Mouse (Mus musculus) C2C12 (cell line): ENCODE results near the gene Slc48a1. TPM values are rescaled to one million over a fixed set of nuclear protein-coding genes. Genes with fewer than 3 reads are reported as not detected.

Source experiments
- H3K27me3 ChIP-seq: one replicate; pipeline ENCODE4 v1.6.1; 2011; ENCODE audit not compliant: control insufficient read depth, insufficient read depth, insufficient read length
- H3K36me3 ChIP-seq: one replicate; pipeline ENCODE4 v1.6.1; 2011; ENCODE audit not compliant: control insufficient read depth, insufficient read depth
- H3K4me3 ChIP-seq: one replicate; pipeline ENCODE4 v1.5.1; 2011; ENCODE audit warnings: mild to moderate bottlenecking, control low read depth; ENCODE audit not compliant: poor library complexity, insufficient read depth, severe bottlenecking
- H3K79me2 ChIP-seq: one replicate; pipeline ENCODE4 v1.6.1; 2011; ENCODE audit not compliant: control insufficient read depth, insufficient read depth
- H3K79me3 ChIP-seq: one replicate; pipeline ENCODE4 v1.6.1; 2011; ENCODE audit warnings: low read depth, control low read depth
- H3ac ChIP-seq: one replicate; pipeline ENCODE3; 2011; ENCODE audit warnings: low read depth; ENCODE audit not compliant: control insufficient read depth, insufficient read length
- CEBPB ChIP-seq: IDR thresholded peaks from one replicate; pipeline ENCODE4 v1.6.1; 2011; ENCODE audit warnings: low read depth, mild to moderate bottlenecking, control low read depth, moderate library complexity
- CTCF ChIP-seq: IDR thresholded peaks from one replicate; pipeline ENCODE4 v1.5.1; 2011; ENCODE audit not compliant: control insufficient read depth, insufficient read depth, insufficient read length
- FOSL1 ChIP-seq: IDR thresholded peaks from one replicate; pipeline ENCODE4 v1.8.0; 2011; ENCODE audit warnings: mild to moderate bottlenecking, low read length; ENCODE audit not compliant: poor library complexity, insufficient read depth, severe bottlenecking
- MAX ChIP-seq: IDR thresholded peaks from one replicate; pipeline ENCODE4 v1.6.1; 2011; ENCODE audit warnings: mild to moderate bottlenecking, control low read depth
- MYOD1 ChIP-seq: IDR thresholded peaks from one replicate; pipeline ENCODE4 v1.6.1; 2011; ENCODE audit warnings: low read depth; ENCODE audit not compliant: control insufficient read depth, insufficient read length
- MYOG ChIP-seq: IDR thresholded peaks from one replicate; pipeline ENCODE4 v1.6.1; 2011; ENCODE audit not compliant: control insufficient read depth, insufficient read length; ENCODE audit errors: extremely low read depth
- USF1 ChIP-seq: IDR thresholded peaks from one replicate; pipeline ENCODE4 v1.6.1; 2011; ENCODE audit warnings: low read depth, mild to moderate bottlenecking, control low read depth, moderate library complexity
- polyA plus RNA-seq: library from polyadenylated mRNA; unstranded; fragments of >200 nt; fragmentation: generic; extraction: Trizol; gene quantifications from one replicate; pipeline ENCODE4 v1.2.1, GENCODE M21; 2012; ENCODE audit warnings: missing spikeins

Gene Slc48a1
- polyA plus RNA-seq, 1 experiment, result 148 TPM

- Histone ChIP-seq H3ac (peak overlapping the region; percentile 15), H3K36me3 (no peaks in the 10 kb centered on the region), H3K79me3 (no peaks in the 10 kb centered on the region), H3K27me3 (no peaks in the 10 kb centered on the region), H3K4me3 (no peak overlapping the region), H3K79me2 (no peaks in the 10 kb centered on the region)
- TF ChIP-seq USF1, result no peak
- no peak for TF ChIP-seq CTCF
- no peak for TF ChIP-seq CEBPB
- no peak for TF ChIP-seq FOSL1
- no peak for TF ChIP-seq MYOD1
- no peak for TF ChIP-seq MYOG
- TF ChIP-seq MAX, result no peak
Observed at GRCm38 (mm10) chr15:97837491-97838061, 59.3 kb downstream of the Slc48a1 start.

DNA sequence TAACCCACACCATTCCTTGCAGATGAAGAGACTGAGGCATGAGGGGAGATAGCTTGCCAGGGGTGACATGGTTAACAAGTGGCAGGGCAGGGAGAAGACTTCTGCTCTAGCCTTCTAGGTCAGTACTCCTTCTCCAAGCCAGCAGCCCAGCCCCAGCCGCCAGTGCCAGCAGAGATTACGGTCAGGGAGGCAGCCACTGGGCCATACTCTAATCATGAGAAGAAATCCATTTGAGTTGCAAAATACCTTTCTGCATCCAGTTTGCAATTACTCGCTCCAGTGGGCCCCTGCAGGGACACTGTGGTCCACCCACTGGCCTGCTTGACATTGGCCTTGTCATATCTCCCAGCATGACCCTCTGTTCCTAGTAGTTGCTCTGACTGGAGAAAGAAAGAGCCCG, 60.1 kb downstream of the Slc48a1 start:
- H3K27me3 ChIP-seq, result no peaks in the 10 kb centered on the region
- H3ac ChIP-seq, result no peak overlapping the region
- TF ChIP-seq USF1, result no peak
- TF ChIP-seq MAX, result no peak
- no peak for TF ChIP-seq MYOG
- no peak for TF ChIP-seq MYOD1
- TF ChIP-seq FOSL1, result no peak
- no peak for TF ChIP-seq CTCF
- TF ChIP-seq CEBPB, result no peak
- no peaks in the 10 kb centered on the region for H3K79me2 ChIP-seq
- no peaks in the 10 kb centered on the region for H3K79me3 ChIP-seq
- H3K36me3 ChIP-seq, result no peaks in the 10 kb centered on the region
- H3K4me3 ChIP-seq, result no peak overlapping the region

DNA sequence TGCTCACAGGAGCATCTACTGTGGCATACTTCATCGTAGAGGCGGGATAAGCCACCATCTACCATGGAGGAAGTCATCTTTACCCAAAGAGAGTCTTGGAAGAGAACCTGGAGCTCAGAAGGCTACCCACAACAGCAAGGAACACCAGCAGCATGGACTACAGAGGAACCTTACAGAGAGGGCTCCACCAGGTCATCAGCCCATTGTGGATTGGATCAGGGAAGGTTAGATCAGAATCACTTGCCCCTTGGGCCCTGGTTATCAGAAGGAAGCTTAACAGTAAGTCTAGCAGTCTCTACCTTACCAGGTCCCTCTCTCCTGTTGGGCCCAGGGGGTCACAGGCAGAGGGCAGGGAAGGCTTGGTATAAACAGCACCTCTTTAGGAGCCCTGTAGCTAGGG, 60.7 kb downstream of the Slc48a1 start:
- no peak overlapping the region for H3K4me3 ChIP-seq
- no peaks in the 10 kb centered on the region for H3K36me3 ChIP-seq
- H3K79me2 ChIP-seq, result no peaks in the 10 kb centered on the region
- TF ChIP-seq USF1 (no peak), MYOG (no peak), FOSL1 (no peak), CTCF (no peak), CEBPB (no peak), MAX (no peak), MYOD1 (no peak)
- no peaks in the 10 kb centered on the region for H3K79me3 ChIP-seq
- no peak overlapping the region for H3ac ChIP-seq
- no peaks in the 10 kb centered on the region for H3K27me3 ChIP-seq

DNA sequence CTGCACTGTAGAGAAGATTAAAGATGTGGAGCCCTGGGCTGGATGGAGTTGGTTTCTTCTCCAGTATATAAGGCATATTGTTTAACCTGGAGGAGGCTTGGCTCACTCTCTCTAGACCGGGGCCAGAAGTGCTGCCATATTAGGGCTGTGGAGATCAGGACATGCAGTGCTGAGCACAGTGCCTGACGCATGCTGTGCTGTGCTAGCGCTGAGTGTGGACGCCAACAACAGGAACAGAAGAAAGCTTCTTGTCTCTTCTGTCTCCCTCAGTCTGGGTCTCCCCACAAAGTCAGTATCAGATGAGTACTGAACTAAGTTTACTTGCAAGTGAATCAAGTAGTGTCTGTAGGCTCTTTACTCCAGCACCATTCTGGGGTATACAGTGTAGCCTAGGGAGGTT, 61.2 kb downstream of the Slc48a1 start:
- Histone ChIP-seq H3K4me3 (no peak overlapping the region), H3K79me2 (no peaks in the 10 kb centered on the region), H3K79me3 (no peaks in the 10 kb centered on the region), H3K36me3 (no peaks in the 10 kb centered on the region), H3ac (no peak overlapping the region), H3K27me3 (no peaks in the 10 kb centered on the region)
- TF ChIP-seq USF1, result no peak
- no peak for TF ChIP-seq CTCF
- no peak for TF ChIP-seq MAX
- TF ChIP-seq CEBPB, result no peak
- no peak for TF ChIP-seq MYOG
- no peak for TF ChIP-seq FOSL1

DNA sequence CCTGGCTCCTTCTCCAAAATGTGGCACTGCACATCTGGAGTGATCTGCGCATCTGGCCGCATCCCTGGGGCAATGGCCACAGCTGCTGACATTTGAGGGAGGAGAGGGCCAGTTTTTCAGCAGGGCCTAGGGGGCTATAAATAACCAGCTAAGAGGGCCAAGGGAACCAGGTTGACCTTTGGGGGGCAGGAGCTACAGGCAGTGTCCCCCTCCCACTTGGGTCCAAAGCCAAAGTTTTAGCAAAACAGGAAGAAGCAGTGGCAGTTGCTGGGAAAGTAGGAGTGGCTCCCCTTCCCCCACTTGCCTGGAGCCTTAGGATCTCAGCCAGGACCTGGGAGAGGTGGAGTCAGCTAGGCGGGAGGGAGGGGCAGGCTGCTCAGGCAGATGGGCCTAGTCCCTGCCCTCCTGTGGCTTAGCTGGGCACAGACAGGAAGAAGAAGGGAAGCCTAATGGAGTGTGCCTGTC, 61.7 kb downstream of the Slc48a1 start:
- TF ChIP-seq FOSL1, result no peak
- no peak for TF ChIP-seq CEBPB
- H3K79me2 ChIP-seq, result no peaks in the 10 kb centered on the region
- H3K79me3 ChIP-seq, result no peaks in the 10 kb centered on the region
- no peak overlapping the region for H3K4me3 ChIP-seq
- H3ac ChIP-seq, result no peak overlapping the region
- no peaks in the 10 kb centered on the region for H3K27me3 ChIP-seq
- no peaks in the 10 kb centered on the region for H3K36me3 ChIP-seq

DNA sequence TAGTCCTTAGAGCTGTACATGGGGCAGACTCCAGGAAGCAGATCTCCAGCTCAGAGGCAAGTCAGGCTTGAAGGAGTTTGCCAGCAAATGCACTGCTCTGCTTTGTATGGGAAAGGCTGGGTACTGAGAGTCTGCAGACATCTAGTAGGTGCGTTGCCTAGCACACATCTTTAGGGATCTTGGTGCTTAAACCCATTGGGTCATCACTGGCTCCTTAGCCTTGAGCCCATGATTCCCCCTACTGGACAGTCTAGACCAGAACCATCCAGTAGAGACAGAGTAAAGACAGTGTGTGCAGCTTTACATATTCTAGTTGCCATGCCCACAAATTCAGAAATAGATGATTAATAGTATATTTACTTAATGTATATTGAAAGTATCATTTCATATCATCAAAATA, 62.5 kb downstream of the Slc48a1 start:
- no peak overlapping the region for H3ac ChIP-seq
- H3K79me2 ChIP-seq, result no peaks in the 10 kb centered on the region
- H3K27me3 ChIP-seq, result no peaks in the 10 kb centered on the region
- H3K79me3 ChIP-seq, result no peaks in the 10 kb centered on the region
- H3K36me3 ChIP-seq, result no peaks in the 10 kb centered on the region
- TF ChIP-seq MAX, result no peak
- no peak for TF ChIP-seq MYOD1
- no peak for TF ChIP-seq FOSL1
- no peak for TF ChIP-seq USF1
- no peak overlapping the region for H3K4me3 ChIP-seq
